Mouse (Mus musculus): Measurements from ENCODE around the gene Foxd2. TPM values are rescaled to one million over a fixed set of nuclear protein-coding genes. Genes with fewer than 3 reads are reported as not detected.
A peak's percentile ranks its signal among the peaks of the same experiment; 100 is the strongest.

Gene Foxd2
- polyA plus RNA-seq, 1 experiment = not detected

DNA sequence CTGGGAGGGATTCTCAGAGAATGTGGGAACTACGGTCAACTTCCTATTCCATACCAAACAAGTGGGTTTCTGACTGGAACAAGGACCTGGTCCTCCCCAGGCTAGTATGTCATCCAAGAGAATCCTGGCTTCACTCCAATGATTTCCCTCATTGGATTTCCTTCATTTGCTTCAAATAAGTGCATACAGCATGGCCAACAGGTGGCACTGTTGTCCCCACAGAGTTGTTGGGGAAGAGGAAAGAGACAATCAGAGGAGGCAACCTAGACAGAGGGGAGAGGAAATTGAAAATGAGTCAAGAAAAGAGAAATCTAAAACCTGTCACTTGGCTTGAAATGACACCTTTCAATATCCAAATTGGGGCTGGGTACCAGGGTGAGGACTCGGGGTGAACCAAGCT lies 8.4 kb upstream of the Foxd2 start:
- 60% methylated on average over 2 of the region's 2 CpGs for WGBS
- Histone ChIP-seq H3K4me1 (ENCODE audit: control insufficient read depth, insufficient read depth, low read length) (no peaks in the 10 kb centered on the region), H3K27ac (ENCODE audit: insufficient read depth, low read depth, low read length) (no peak overlapping the region), H3K4me3 (ENCODE audit: insufficient read depth, low read depth, low read length) (no peak overlapping the region)
- no peak for TF ChIP-seq CTCF (IDR thresholded peaks at IDR 0.05; ENCODE audit: insufficient read depth, low read depth, low read length)
- TF ChIP-seq POLR2A (IDR thresholded peaks at IDR 0.05; ENCODE audit: insufficient read depth, low read depth, low read length) = no peak

- H3K4me1 ChIP-seq (ENCODE audit: control insufficient read depth, insufficient read depth, low read length) = no peaks in the 10 kb centered on the region
- H3K4me3 ChIP-seq (ENCODE audit: insufficient read depth, low read depth, low read length) = no peak overlapping the region
- TF ChIP-seq POLR2A (IDR thresholded peaks at IDR 0.05; ENCODE audit: insufficient read depth, low read depth, low read length) = no peak
- no peak for TF ChIP-seq CTCF (IDR thresholded peaks at IDR 0.05; ENCODE audit: insufficient read depth, low read depth, low read length)
- H3K27ac ChIP-seq (ENCODE audit: insufficient read depth, low read depth, low read length) = no peak overlapping the region
- WGBS = 48% methylated on average over 4 of the region's 4 CpGs
Observed at GRCm38 (mm10) chr4:114916056-114916455, 7.4 kb upstream of the Foxd2 start.

GRCm38 (mm10) chr4:114913594-114913962 lies 4.9 kb upstream of the Foxd2 start:
- Histone ChIP-seq H3K4me3 (ENCODE audit: insufficient read depth, low read depth, low read length) (no peak overlapping the region), H3K4me1 (ENCODE audit: control insufficient read depth, insufficient read depth, low read length) (peaks cover 8% of the 10 kb centered on the region), H3K27ac (ENCODE audit: insufficient read depth, low read depth, low read length) (no peak overlapping the region)
- 3% methylated on average over 13 of the region's 13 CpGs for WGBS
- TF ChIP-seq POLR2A (IDR thresholded peaks at IDR 0.05; ENCODE audit: insufficient read depth, low read depth, low read length) (no peak), CTCF (IDR thresholded peaks at IDR 0.05; ENCODE audit: insufficient read depth, low read depth, low read length) (no peak)

DNA sequence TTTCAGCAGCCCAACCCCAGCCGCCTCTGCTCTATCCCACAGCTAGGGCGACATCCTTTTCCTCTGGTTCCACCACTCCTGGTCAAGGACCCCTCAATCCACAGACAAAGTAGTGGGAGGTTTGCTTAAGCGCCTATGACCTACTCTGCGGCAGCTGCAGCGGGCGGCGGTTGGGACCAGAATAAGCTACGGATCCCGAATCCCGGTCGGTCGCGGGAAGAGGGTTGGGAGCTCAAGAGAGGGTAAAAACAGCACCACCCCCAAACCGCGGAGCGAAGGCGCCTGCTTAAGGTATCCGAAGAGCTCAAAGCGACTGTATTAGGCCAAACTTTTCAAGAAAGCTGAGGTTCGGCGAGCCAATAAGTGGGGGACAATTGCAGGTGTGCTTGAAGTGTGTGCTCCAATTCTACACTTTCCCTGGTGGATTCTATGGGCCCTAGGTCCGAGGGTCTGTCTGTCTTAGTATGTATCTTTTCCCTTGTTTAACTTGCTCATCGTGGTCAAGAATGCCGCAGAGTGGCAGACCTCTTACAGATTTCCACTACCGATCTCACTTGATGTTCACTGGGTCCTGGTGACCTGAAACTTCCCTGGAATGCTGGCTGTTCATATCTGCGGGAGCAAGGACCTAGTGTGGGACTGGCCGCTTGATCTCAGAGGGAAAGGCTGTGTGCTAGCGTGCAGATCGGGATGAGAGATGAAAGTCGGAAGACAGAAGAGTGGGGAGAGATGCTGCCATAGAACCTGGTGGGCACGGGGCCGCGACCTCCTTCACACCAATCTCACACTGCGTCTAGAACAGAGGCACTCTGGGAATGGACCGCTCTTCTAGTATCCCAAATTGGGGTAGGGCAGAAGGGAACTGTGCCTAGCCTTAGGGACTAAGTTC lies 4.3 kb upstream of the Foxd2 start:
- TF ChIP-seq CTCF (IDR thresholded peaks at IDR 0.05; ENCODE audit: insufficient read depth, low read depth, low read length) (no peak), POLR2A (IDR thresholded peaks at IDR 0.05; ENCODE audit: insufficient read depth, low read depth, low read length) (no peak)
- 6% methylated on average over 35 of the region's 35 CpGs for WGBS
- Histone ChIP-seq H3K27ac (ENCODE audit: insufficient read depth, low read depth, low read length) (no peak overlapping the region), H3K4me1 (ENCODE audit: control insufficient read depth, insufficient read depth, low read length) (peaks cover 10% of the 10 kb centered on the region), H3K4me3 (ENCODE audit: insufficient read depth, low read depth, low read length) (no peak overlapping the region)

DNA sequence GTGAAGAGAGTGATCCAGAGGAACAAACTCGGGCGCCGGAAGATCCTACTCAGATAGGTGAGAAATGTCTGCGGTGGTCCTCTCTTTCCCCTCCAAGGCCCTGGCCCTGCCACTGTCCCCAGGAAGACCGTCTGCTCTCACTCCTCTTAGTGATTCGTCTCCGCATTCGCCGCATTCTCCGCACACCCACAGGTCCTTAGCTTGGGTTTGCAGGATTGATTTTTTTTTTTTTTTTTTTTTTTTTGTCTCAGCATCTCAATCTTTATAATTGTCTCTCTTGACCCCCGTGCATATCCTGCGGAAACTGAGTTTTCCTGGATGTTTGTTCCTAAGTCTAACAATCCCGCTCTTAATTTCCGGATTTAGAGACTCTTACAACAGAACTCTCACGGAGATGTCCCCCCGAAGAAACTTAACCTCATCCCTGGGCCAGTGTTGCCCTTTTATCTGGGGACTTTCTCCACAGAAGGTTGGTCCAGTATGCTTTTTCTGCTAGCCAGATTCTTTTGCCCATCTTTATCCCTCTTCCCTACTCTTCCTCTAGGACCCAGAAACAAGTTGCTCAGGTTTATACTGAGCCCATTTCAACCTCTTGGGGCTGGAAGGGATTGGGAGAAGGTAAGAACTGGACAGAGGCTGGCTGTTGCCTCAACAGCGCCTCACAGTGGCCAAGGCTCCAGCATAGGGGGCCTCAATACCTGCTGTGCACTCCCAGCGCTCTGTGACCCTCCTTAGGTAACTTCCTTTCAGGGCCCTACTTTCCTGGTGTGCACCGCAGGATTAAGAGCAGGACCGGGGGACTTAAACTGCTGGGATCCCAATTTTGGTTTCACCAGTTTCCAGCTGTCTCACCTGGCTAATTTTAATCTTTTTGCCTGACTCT lies 1.2 kb upstream of the Foxd2 start:
- peak overlapping the region; percentile 34; the same call in 1 of the 2 replicates for H3K4me3 ChIP-seq (ENCODE audit: insufficient read depth, low read depth, low read length)
- TF ChIP-seq POLR2A (IDR thresholded peaks at IDR 0.05; ENCODE audit: insufficient read depth, low read depth, low read length) = no peak
- no peak for TF ChIP-seq CTCF (IDR thresholded peaks at IDR 0.05; ENCODE audit: insufficient read depth, low read depth, low read length)
- WGBS = 4% methylated on average over 20 of the region's 20 CpGs
- no peak overlapping the region for H3K27ac ChIP-seq (ENCODE audit: insufficient read depth, low read depth, low read length)
- peaks cover 10% of the 10 kb centered on the region for H3K4me1 ChIP-seq (ENCODE audit: control insufficient read depth, insufficient read depth, low read length)

DNA sequence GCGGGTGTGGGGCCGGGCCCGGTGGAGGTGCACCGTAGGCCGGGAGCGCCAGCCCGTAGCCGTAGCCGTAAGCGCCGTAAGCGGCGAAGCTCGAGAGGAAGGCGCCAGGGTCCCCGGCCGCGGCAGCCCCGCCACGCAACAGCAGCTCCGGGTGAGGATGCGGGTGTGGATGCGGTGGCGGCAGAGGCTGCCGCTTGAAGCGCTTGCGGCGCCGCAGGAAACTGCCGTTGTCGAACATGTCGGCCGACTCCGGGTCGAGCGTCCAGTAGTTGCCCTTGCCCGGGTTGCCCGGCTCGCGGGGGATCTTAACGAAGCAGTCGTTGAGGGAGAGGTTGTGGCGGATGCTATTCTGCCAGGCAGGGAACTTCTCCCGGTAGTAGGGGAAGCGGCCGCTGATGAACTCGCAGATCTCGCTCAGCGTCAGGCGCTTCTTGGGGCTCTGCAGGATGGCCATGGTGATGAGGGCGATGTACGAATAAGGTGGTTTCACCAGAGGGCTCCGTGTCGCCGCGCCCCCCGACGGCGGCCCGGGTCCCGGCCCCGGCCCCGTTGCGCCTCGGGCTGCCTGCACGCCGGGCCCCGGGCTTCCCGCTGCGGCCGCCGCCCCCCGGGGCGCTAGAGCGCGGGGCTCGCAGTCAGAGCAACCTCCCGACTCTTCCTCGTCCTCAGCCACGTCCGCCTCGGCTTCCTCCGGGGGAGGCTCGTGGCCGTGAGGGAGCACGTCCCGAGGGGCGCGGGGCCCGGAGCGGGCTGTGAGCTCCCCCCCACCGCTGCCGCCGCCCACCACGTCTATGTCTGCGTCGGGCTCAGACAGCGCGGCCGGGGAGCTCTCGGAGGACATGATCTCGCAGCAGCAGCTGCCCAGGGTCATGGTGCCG lies 483 bp downstream of the Foxd2 start:
- TF ChIP-seq CTCF (IDR thresholded peaks at IDR 0.05; ENCODE audit: insufficient read depth, low read depth, low read length) = no peak
- TF ChIP-seq POLR2A (IDR thresholded peaks at IDR 0.05; ENCODE audit: insufficient read depth, low read depth, low read length) = no peak
- WGBS = 1% methylated on average over 99 of the region's 103 CpGs
- H3K4me1 ChIP-seq (ENCODE audit: control insufficient read depth, insufficient read depth, low read length) = peaks cover 10% of the 10 kb centered on the region
- H3K4me3 ChIP-seq (ENCODE audit: insufficient read depth, low read depth, low read length) = peak overlapping the region; percentile 34
- no peak overlapping the region for H3K27ac ChIP-seq (ENCODE audit: insufficient read depth, low read depth, low read length)

- Histone ChIP-seq H3K4me3 (ENCODE audit: insufficient read depth, low read depth, low read length) (0 out of 2 replicates have a peak overlapping the region, but pooled peaks have one; percentile 34), H3K4me1 (ENCODE audit: control insufficient read depth, insufficient read depth, low read length) (peaks cover 10% of the 10 kb centered on the region), H3K27ac (ENCODE audit: insufficient read depth, low read depth, low read length) (no peak overlapping the region)
- 6% methylated on average over 74 of the region's 74 CpGs for WGBS
- TF ChIP-seq POLR2A (IDR thresholded peaks at IDR 0.05; ENCODE audit: insufficient read depth, low read depth, low read length) (no peak), CTCF (IDR thresholded peaks at IDR 0.05; ENCODE audit: insufficient read depth, low read depth, low read length) (no peak)
Observed at GRCm38 (mm10) chr4:114907056-114907917, 1.4 kb downstream of the Foxd2 start.
